ENCODE assay signal across 20 mouse cellular contexts in genomic region chr5:89846551-89846950, GRCm38 (mm10). TPM values are rescaled to one million over a fixed set of nuclear protein-coding genes. Genes with fewer than 3 reads are reported as not detected.
DNase-seq lines count a peak whose midpoint lies in the region; ATAC-seq and TF ChIP-seq lines count a peak whose summit lies in the region.
"Had no signal": no experiment of that assay in that cellular context is flagged by ENCODE, and none has a peak within 500 bp of the region (broad histone marks: within the 10 kb centered on the region; RNA-seq: fewer than 3 reads in every experiment).

No protein-coding gene starts in this region.

- TF ChIP-seq CTCF in forebrain, postnatal 0 days (IDR thresholded peaks at IDR 0.05; ENCODE audit: low read depth): no peak
- TF ChIP-seq CTCF in midbrain, postnatal 0 days (IDR thresholded peaks at IDR 0.05): no peak

- H3K4me2 ChIP-seq in midbrain, embryonic 13.5 days (replicated peaks): no peak overlapping the region
- no peak overlapping the region for H3K4me2 ChIP-seq in forebrain, postnatal 0 days (ENCODE audit: low read depth)
- H3K4me2 ChIP-seq in midbrain, postnatal 0 days (ENCODE audit: low read depth, low read length, poor library complexity, severe bottlenecking): no peak overlapping the region
- no peak overlapping the region for H3K4me2 ChIP-seq in liver, embryonic 11.5 days
- H3K4me2 ChIP-seq: intestine, embryonic 15.5 days; limb, embryonic 12.5 days; stomach, embryonic 15.5 days had no signal

- no peak for DNase-seq in frontal cortex, postnatal 14 days (ENCODE audit: low spot score in 2 of 2)
- no peak for DNase-seq in midbrain, embryonic 10.5 days (ENCODE audit: low spot score)
- DNase-seq in forebrain, postnatal 0 days: peak; percentile 83
- peak; percentile 64 for DNase-seq in midbrain, postnatal 0 days (ENCODE audit: low spot score)
- no peak for DNase-seq in kidney, postnatal 10 days
- DNase-seq in liver, embryonic 11.5 days (ENCODE audit: low spot score): no peak
- DNase-seq: cerebellum, adult 9-10 months; embryo, embryonic 11 days; heart, postnatal 10 days; lung, adult 18-20 months; lung, postnatal 4 days; thymus, postnatal 25 days had no signal

- peak; percentile 89 for ATAC-seq in frontal cortex, adult (ENCODE audit: low TSS enrichment)
- ATAC-seq in midbrain, embryonic 13.5 days: peak; percentile 58; the same call in 1 of the 2 replicates
- peak; percentile 92 for ATAC-seq in forebrain, postnatal 0 days
- peak; percentile 89 for ATAC-seq in midbrain, postnatal 0 days (ENCODE audit: low FRiP score)
- no peak for ATAC-seq in liver, embryonic 11.5 days (replicated peaks; ENCODE audit: low FRiP score)
- ATAC-seq: intestine, embryonic 15.5 days; Patski had no signal

- no peaks in the 10 kb centered on the region for H3K4me1 ChIP-seq in midbrain, embryonic 13.5 days (replicated peaks)
- H3K4me1 ChIP-seq in midbrain, embryonic 10.5 days: no peaks in the 10 kb centered on the region
- H3K4me1 ChIP-seq in forebrain, postnatal 0 days (ENCODE audit: insufficient read depth): peaks cover 6% of the 10 kb centered on the region
- H3K4me1 ChIP-seq in midbrain, postnatal 0 days (ENCODE audit: insufficient read depth, low read length): no peaks in the 10 kb centered on the region
- no peaks in the 10 kb centered on the region for H3K4me1 ChIP-seq in liver, embryonic 11.5 days (replicated peaks; ENCODE audit: control insufficient read depth, insufficient read depth, low read length)

- no peaks in the 10 kb centered on the region for H3K9me3 ChIP-seq in midbrain, embryonic 13.5 days
- no peaks in the 10 kb centered on the region for H3K9me3 ChIP-seq in midbrain, embryonic 10.5 days (replicated peaks)
- no peaks in the 10 kb centered on the region for H3K9me3 ChIP-seq in forebrain, postnatal 0 days (ENCODE audit: low read length)
- H3K9me3 ChIP-seq in midbrain, postnatal 0 days (ENCODE audit: low read length): no peaks in the 10 kb centered on the region
- H3K9me3 ChIP-seq in liver, embryonic 11.5 days (ENCODE audit: control insufficient read depth, low read length): no peaks in the 10 kb centered on the region
- H3K9me3 ChIP-seq: intestine, embryonic 15.5 days; limb, embryonic 12.5 days; stomach, embryonic 15.5 days had no signal

- no peak overlapping the region for H3K4me3 ChIP-seq in midbrain, embryonic 13.5 days (replicated peaks)
- H3K4me3 ChIP-seq in midbrain, embryonic 10.5 days: no peak overlapping the region
- no peak overlapping the region for H3K4me3 ChIP-seq in forebrain, postnatal 0 days (ENCODE audit: low read depth, low read length)
- H3K4me3 ChIP-seq in midbrain, postnatal 0 days (ENCODE audit: low read depth, low read length): no peak overlapping the region
- no peak overlapping the region for H3K4me3 ChIP-seq in liver, embryonic 11.5 days (ENCODE audit: low read depth, low read length)
- H3K4me3 ChIP-seq: intestine, embryonic 15.5 days; limb, embryonic 12.5 days; stomach, embryonic 15.5 days had no signal

- H3K27ac ChIP-seq in midbrain, embryonic 13.5 days: no peak overlapping the region
- no peak overlapping the region for H3K27ac ChIP-seq in midbrain, embryonic 10.5 days (replicated peaks)
- H3K27ac ChIP-seq in forebrain, postnatal 0 days (ENCODE audit: low read depth, low read length): no peak overlapping the region
- no peak overlapping the region for H3K27ac ChIP-seq in midbrain, postnatal 0 days (ENCODE audit: low read depth, low read length)
- H3K27ac ChIP-seq in liver, embryonic 11.5 days (ENCODE audit: low read depth, low read length): no peak overlapping the region
- H3K27ac ChIP-seq: intestine, embryonic 15.5 days; kidney, postnatal 0 days; limb, embryonic 12.5 days; stomach, embryonic 15.5 days had no signal

- no peak overlapping the region for H3K9ac ChIP-seq in midbrain, embryonic 13.5 days (replicated peaks)
- no peak overlapping the region for H3K9ac ChIP-seq in forebrain, postnatal 0 days
- H3K9ac ChIP-seq in midbrain, postnatal 0 days (replicated peaks; ENCODE audit: low read length, poor library complexity, severe bottlenecking): no peak overlapping the region
- no peak overlapping the region for H3K9ac ChIP-seq in liver, embryonic 11.5 days (ENCODE audit: low read depth, low read length)
- H3K9ac ChIP-seq: intestine, embryonic 15.5 days; limb, embryonic 12.5 days; stomach, embryonic 15.5 days had no signal

- no peaks in the 10 kb centered on the region for H3K36me3 ChIP-seq in midbrain, embryonic 13.5 days
- H3K36me3 ChIP-seq in midbrain, embryonic 10.5 days: no peaks in the 10 kb centered on the region
- H3K36me3 ChIP-seq in forebrain, postnatal 0 days (ENCODE audit: insufficient read depth): no peaks in the 10 kb centered on the region
- H3K36me3 ChIP-seq in midbrain, postnatal 0 days (ENCODE audit: insufficient read depth, low read length): no peaks in the 10 kb centered on the region
- no peaks in the 10 kb centered on the region for H3K36me3 ChIP-seq in liver, embryonic 11.5 days (ENCODE audit: control insufficient read depth, insufficient read depth, low read length)
- H3K36me3 ChIP-seq: intestine, embryonic 15.5 days; limb, embryonic 12.5 days; stomach, embryonic 15.5 days had no signal

- 38% methylated on average over 1 of the region's 1 CpGs for WGBS in midbrain, embryonic 13.5 days
- 77% methylated on average over 1 of the region's 1 CpGs for WGBS in midbrain, embryonic 10.5 days
- WGBS in forebrain, postnatal 0 days: 15% methylated on average over 1 of the region's 1 CpGs
- WGBS in midbrain, postnatal 0 days: 4% methylated on average over 1 of the region's 1 CpGs
- WGBS in liver, embryonic 11.5 days: 68% methylated on average over 1 of the region's 1 CpGs

- no peaks in the 10 kb centered on the region for H3K27me3 ChIP-seq in midbrain, embryonic 13.5 days
- H3K27me3 ChIP-seq in midbrain, embryonic 10.5 days (ENCODE audit: low read depth, poor library complexity, severe bottlenecking): no peaks in the 10 kb centered on the region
- no peaks in the 10 kb centered on the region for H3K27me3 ChIP-seq in forebrain, postnatal 0 days (ENCODE audit: insufficient read depth, low read length)
- no peaks in the 10 kb centered on the region for H3K27me3 ChIP-seq in midbrain, postnatal 0 days (ENCODE audit: insufficient read depth, low read length)
- H3K27me3 ChIP-seq in liver, embryonic 11.5 days (replicated peaks; ENCODE audit: control insufficient read depth, insufficient read depth, low read length): no peaks in the 10 kb centered on the region
- H3K27me3 ChIP-seq: intestine, embryonic 15.5 days; limb, embryonic 12.5 days; Patski; stomach, embryonic 15.5 days had no signal

RNA-seq across cellular contexts. Expression of gene Adamts3, which starts 36.6 kb away (rescaled TPM):
- polyA plus RNA-seq in midbrain, embryonic 13.5 days (2015; fragmentation: Nextera tagmentation; extraction: Ambion mirVana): 2.4 and 3.2 TPM in 2 replicates
- 4.2 and 5.1 TPM in 2 replicates for polyA plus RNA-seq in midbrain, embryonic 10.5 days (2016; fragmentation: Nextera tagmentation; extraction: Ambion mirVana)
- total RNA-seq in forebrain, postnatal 0 days (2014; rRNA removed): 27.0 and 32.2 TPM in 2 replicates
- 5.3 and 5.8 TPM in 2 replicates for polyA plus RNA-seq in forebrain, postnatal 0 days (2015; fragmentation: Nextera tagmentation; extraction: Ambion mirVana)
- 10.9 and 15.7 TPM in 2 replicates for total RNA-seq in midbrain, postnatal 0 days (2014; rRNA removed)
- polyA plus RNA-seq in midbrain, postnatal 0 days (2015; fragmentation: Nextera tagmentation; extraction: Ambion mirVana): 2.7 and 2.9 TPM in 2 replicates
- polyA plus RNA-seq in liver, embryonic 11.5 days (2014; fragmentation: Nextera tagmentation; extraction: Ambion mirVana): 4.7 and 5.0 TPM in 2 replicates
- total RNA-seq: monocyte, adult 5-6 weeks had no signal
- polyA plus RNA-seq: Patski had no signal

Comparison
In these comparisons a context has a peak if more than half of its experiments do, and no peak if none do; other contexts are left out.
1. DNase-seq: peak in forebrain, postnatal 0 days (single experiment) and midbrain, postnatal 0 days (single experiment); none in frontal cortex, postnatal 14 days (0 of 2), midbrain, embryonic 10.5 days (single experiment), kidney, postnatal 10 days (single experiment) and liver, embryonic 11.5 days (single experiment).